Comparison of ENCODE assay signal across 8 mouse cellular contexts in genomic region chrX:152974204-152974661, GRCm38 (mm10). TPM values are rescaled to one million over a fixed set of nuclear protein-coding genes. Genes with fewer than 3 reads are reported as not detected.
DNase-seq lines count a peak whose midpoint lies in the region; ATAC-seq and TF ChIP-seq lines count a peak whose summit lies in the region.

No protein-coding gene starts in this region.

- no peaks in the 10 kb centered on the region for H3K9me3 ChIP-seq in heart, embryonic 11.5 days (replicated peaks; ENCODE audit: control insufficient read depth, low read length)
- no peaks in the 10 kb centered on the region for H3K9me3 ChIP-seq in midbrain, embryonic 10.5 days (replicated peaks)
- H3K9me3 ChIP-seq in stomach, embryonic 16.5 days (replicated peaks; ENCODE audit: control insufficient read depth, low read length) = no peaks in the 10 kb centered on the region

- no peaks in the 10 kb centered on the region for H3K27me3 ChIP-seq in heart, embryonic 11.5 days (ENCODE audit: control insufficient read depth, insufficient read depth, low read length)
- H3K27me3 ChIP-seq in midbrain, embryonic 10.5 days (ENCODE audit: low read depth, poor library complexity, severe bottlenecking) = peaks cover 73% of the 10 kb centered on the region
- no peaks in the 10 kb centered on the region; the same call in 1 of the 2 replicates for H3K27me3 ChIP-seq in stomach, embryonic 16.5 days (ENCODE audit: control insufficient read depth, insufficient read depth, low read length)

- H3K36me3 ChIP-seq in heart, embryonic 11.5 days (ENCODE audit: control insufficient read depth, insufficient read depth, low read length) = no peaks in the 10 kb centered on the region
- no peaks in the 10 kb centered on the region for H3K36me3 ChIP-seq in midbrain, embryonic 10.5 days
- no peaks in the 10 kb centered on the region for H3K36me3 ChIP-seq in stomach, embryonic 16.5 days (ENCODE audit: control insufficient read depth, insufficient read depth, low read length)

- no peaks in the 10 kb centered on the region for H3K4me1 ChIP-seq in lung, adult 2 months (ENCODE audit: control insufficient read depth, insufficient read depth, low read length)
- no peaks in the 10 kb centered on the region for H3K4me1 ChIP-seq in heart, embryonic 11.5 days (ENCODE audit: control insufficient read depth, insufficient read depth, low read length)
- H3K4me1 ChIP-seq in midbrain, embryonic 10.5 days = peaks cover 18% of the 10 kb centered on the region
- H3K4me1 ChIP-seq in stomach, embryonic 16.5 days (ENCODE audit: control insufficient read depth, insufficient read depth, low read length) = no peaks in the 10 kb centered on the region

- no peak overlapping the region for H3K4me3 ChIP-seq in lung, adult 2 months (replicated peaks; ENCODE audit: extremely low read depth, low read depth, low read length)
- no peak overlapping the region for H3K4me3 ChIP-seq in heart, embryonic 11.5 days (ENCODE audit: low read depth, low read length)
- peak overlapping the region; percentile 36 for H3K4me3 ChIP-seq in midbrain, embryonic 10.5 days
- H3K4me3 ChIP-seq in stomach, embryonic 16.5 days (replicated peaks; ENCODE audit: low read length) = no peak overlapping the region

- TF ChIP-seq POLR2A in lung, adult 2 months (IDR thresholded peaks at IDR 0.05; ENCODE audit: borderline replicate concordance, extremely low read depth, low read depth, low read length) = no peak

- 0 out of 2 replicates have a peak, but pooled peaks have one; percentile 18 for ATAC-seq in heart, embryonic 11.5 days (replicated peaks; ENCODE audit: insufficient number of reproducible peaks, low FRiP score, low TSS enrichment)
- peak; percentile 58 for ATAC-seq in stomach, embryonic 16.5 days (ENCODE audit: insufficient read depth, low FRiP score)

- H3K27ac ChIP-seq in heart, embryonic 11.5 days (ENCODE audit: low read depth, low read length) = no peak overlapping the region
- peak overlapping the region; percentile 87 for H3K27ac ChIP-seq in midbrain, embryonic 10.5 days (replicated peaks)
- H3K27ac ChIP-seq in stomach, embryonic 16.5 days (ENCODE audit: low read length) = no peak overlapping the region

- H3K4me2 ChIP-seq in heart, embryonic 11.5 days = peak overlapping the region; percentile 29
- H3K4me2 ChIP-seq in stomach, embryonic 16.5 days (ENCODE audit: low read depth, low read length) = no peak overlapping the region

- peak; percentile 1 to 3 for DNase-seq in lung, adult 18-20 months
- DNase-seq in lung, adult 2 months = no peak
- peak; percentile 53 for DNase-seq in embryo, embryonic 9.5 days (ENCODE audit: extremely low spot score)
- DNase-seq in layer of hippocampus, postnatal 10 days (ENCODE audit: low spot score in 2 of 2) = peak; percentile 34 to 56
- DNase-seq in midbrain, embryonic 10.5 days (ENCODE audit: low spot score) = peak; percentile 70
- DNase-seq in spleen, postnatal 10 days (ENCODE audit: low spot score in 2 of 2) = no peak

- WGBS in lung, adult 2 months = 21% methylated on average over 10 of the region's 10 CpGs
- WGBS in heart, embryonic 11.5 days (ENCODE audit: insufficient replicate concordance) = 24% methylated on average over 6 of the region's 10 CpGs
- 16% methylated on average over 10 of the region's 10 CpGs for WGBS in midbrain, embryonic 10.5 days
- 22% methylated on average over 6 of the region's 10 CpGs for WGBS in stomach, embryonic 16.5 days

- no peak for TF ChIP-seq CTCF in lung, adult 2 months (IDR thresholded peaks at IDR 0.05; ENCODE audit: insufficient read depth, low read length)

- no peak overlapping the region for H3K9ac ChIP-seq in heart, embryonic 11.5 days (ENCODE audit: low read depth, low read length)
- no peak overlapping the region for H3K9ac ChIP-seq in stomach, embryonic 16.5 days (ENCODE audit: low read length)

RNA-seq across cellular contexts. Expression of gene Usp51, which starts 32.0 kb away (rescaled TPM):
- polyA plus RNA-seq in lung, adult 2 months (2012; rRNA removed) = not detected in 2 replicates
- 1.0 and 1.9 TPM in 2 replicates for polyA plus RNA-seq in heart, embryonic 11.5 days (2014; fragmentation: Nextera tagmentation; extraction: Ambion mirVana)
- total RNA-seq in layer of hippocampus, postnatal 10 days (2021) = 1 to 10 TPM; 2.7 to 4.1 TPM
- 7.1 and 9.3 TPM in 2 replicates for polyA plus RNA-seq in midbrain, embryonic 10.5 days (2016; fragmentation: Nextera tagmentation; extraction: Ambion mirVana)
- polyA plus RNA-seq in stomach, embryonic 16.5 days (2015; fragmentation: Nextera tagmentation; extraction: Ambion mirVana) = 0.56 and 0.59 TPM in 2 replicates

Comparison
In these comparisons a context has a peak if more than half of its experiments do, and no peak if none do; other contexts are left out.
1. DNase-seq: peak in lung, adult 18-20 months (2 of 2), embryo, embryonic 9.5 days (single experiment), layer of hippocampus, postnatal 10 days (2 of 2) and midbrain, embryonic 10.5 days (single experiment); none in lung, adult 2 months (single experiment) and spleen, postnatal 10 days (0 of 2).